Mouse (Mus musculus): Measurements from ENCODE around the gene Tyw1.

GRCm38 (mm10) chr5:130272344-130272743 lies 16.9 kb downstream of the Tyw1 start:
- TF ChIP-seq CTCF (IDR thresholded peaks at IDR 0.05; ENCODE audit: control insufficient read depth, insufficient read depth, low read length), result peak; percentile 32; the same call in 1 of the 2 replicates
- TF ChIP-seq POLR2A (IDR thresholded peaks at IDR 0.05; ENCODE audit: borderline replicate concordance, control insufficient read depth, low read depth, low read length), result no peak
